Mouse (Mus musculus): ENCODE data around the gene 1700001O22Rik. TPM values are rescaled to one million over a fixed set of nuclear protein-coding genes. Genes with fewer than 3 reads are reported as not detected.
A peak's percentile ranks its signal among the peaks of the same experiment; 100 is the strongest.

Gene 1700001O22Rik
- polyA plus RNA-seq, 1 experiment, result 1.5 TPM

- no peak for DNase-seq (ENCODE audit: low spot score)
These were observed 24.2 kb downstream of the 1700001O22Rik start for GRCm38 (mm10) chr2:30779241-30779640.

GRCm38 (mm10) chr2:30778235-30778634, 25.2 kb downstream of the 1700001O22Rik start:
- DNase-seq (ENCODE audit: low spot score), result no peak

GRCm38 (mm10) chr2:30777266-30777665, 26.2 kb downstream of the 1700001O22Rik start:
- no peak for DNase-seq (ENCODE audit: low spot score)

- no peak for DNase-seq (ENCODE audit: low spot score)
These were observed 27.5 kb downstream of the 1700001O22Rik start for GRCm38 (mm10) chr2:30775955-30776354.

- DNase-seq (ENCODE audit: low spot score), result no peak
These were observed 30.0 kb downstream of the 1700001O22Rik start for GRCm38 (mm10) chr2:30773313-30774005.

GRCm38 (mm10) chr2:30772581-30773312, 30.7 kb downstream of the 1700001O22Rik start:
- no peak for DNase-seq (ENCODE audit: low spot score)

GRCm38 (mm10) chr2:30771806-30772460, 31.5 kb downstream of the 1700001O22Rik start:
- no peak for DNase-seq (ENCODE audit: low spot score)

GRCm38 (mm10) chr2:30771368-30771805, 32.1 kb downstream of the 1700001O22Rik start:
- no peak for DNase-seq (ENCODE audit: low spot score)

- DNase-seq (ENCODE audit: low spot score), result no peak
These were observed 34.3 kb downstream of the 1700001O22Rik start for GRCm38 (mm10) chr2:30769187-30769586.

GRCm38 (mm10) chr2:30768529-30768928, 34.9 kb downstream of the 1700001O22Rik start:
- no peak for DNase-seq (ENCODE audit: low spot score)

GRCm38 (mm10) chr2:30767626-30768240, 35.7 kb downstream of the 1700001O22Rik start:
- DNase-seq (ENCODE audit: low spot score), result no peak

GRCm38 (mm10) chr2:30766446-30766845, 37.0 kb downstream of the 1700001O22Rik start:
- no peak for DNase-seq (ENCODE audit: low spot score)

GRCm38 (mm10) chr2:30760706-30761105, 42.8 kb downstream of the 1700001O22Rik start:
- no peak for DNase-seq (ENCODE audit: low spot score)

- no peak for DNase-seq (ENCODE audit: low spot score)
These were observed 43.5 kb downstream of the 1700001O22Rik start for GRCm38 (mm10) chr2:30759858-30760547.

- DNase-seq (ENCODE audit: low spot score), result no peak
These were observed 44.0 kb downstream of the 1700001O22Rik start for GRCm38 (mm10) chr2:30759442-30759841.

- no peak for DNase-seq (ENCODE audit: low spot score)
These were observed 44.4 kb downstream of the 1700001O22Rik start for GRCm38 (mm10) chr2:30759088-30759374.

GRCm38 (mm10) chr2:30758341-30759087, 44.9 kb downstream of the 1700001O22Rik start:
- DNase-seq (ENCODE audit: low spot score), result peak; percentile 72

- DNase-seq (ENCODE audit: low spot score), result no peak
These were observed 46.3 kb downstream of the 1700001O22Rik start for GRCm38 (mm10) chr2:30756962-30757715.

GRCm38 (mm10) chr2:30755985-30756765, 47.3 kb downstream of the 1700001O22Rik start:
- no peak for DNase-seq (ENCODE audit: low spot score)
